In the genomic region with DNA sequence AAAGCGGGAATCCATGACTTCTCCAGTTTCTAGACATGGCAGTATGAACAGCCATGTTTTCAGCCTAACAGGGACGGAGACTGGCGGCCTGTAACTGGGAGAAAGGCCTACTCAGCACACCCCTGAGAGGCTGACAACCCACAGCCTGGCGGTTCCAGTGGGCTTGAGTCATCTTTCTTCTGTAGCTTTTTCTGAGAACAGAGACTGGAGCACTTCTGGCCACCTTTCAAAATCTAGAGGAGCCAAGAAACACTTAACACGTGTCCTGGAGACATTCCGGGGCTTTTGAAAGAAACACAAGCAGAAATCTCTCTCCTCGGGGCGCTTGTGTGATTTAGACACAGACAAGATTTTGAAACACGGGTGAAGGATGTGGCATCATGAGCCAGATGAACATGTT, we compare ENCODE assay signal across 9 mouse cellular contexts.
DNase-seq lines count a peak whose midpoint lies in the region; ATAC-seq lines count a peak whose summit lies in the region.
"Had no signal": no experiment of that assay in that cellular context is flagged by ENCODE, and none has a peak within 500 bp of the region (broad histone marks: within the 10 kb centered on the region; RNA-seq: fewer than 3 reads in every experiment).

No protein-coding gene starts in this region.

- no peak overlapping the region for H3K27ac ChIP-seq in forebrain, embryonic 14.5 days (ENCODE audit: low read depth, low read length)
- H3K27ac ChIP-seq in forebrain, embryonic 15.5 days (replicated peaks) = no peak overlapping the region; the same call in 1 of the 2 replicates
- H3K27ac ChIP-seq in stomach, embryonic 16.5 days (ENCODE audit: low read length) = peak overlapping the region; percentile 69
- H3K27ac ChIP-seq: liver, embryonic 15.5 days had no signal

- intact Hi-C loops in left cerebral cortex, postnatal 25 days (cut with DNase I) = no loop called here

- no peaks in the 10 kb centered on the region for H3K36me3 ChIP-seq in forebrain, embryonic 14.5 days (ENCODE audit: control insufficient read depth, insufficient read depth, low read length)
- no peaks in the 10 kb centered on the region for H3K36me3 ChIP-seq in forebrain, embryonic 15.5 days
- H3K36me3 ChIP-seq in stomach, embryonic 16.5 days (ENCODE audit: control insufficient read depth, insufficient read depth, low read length) = no peaks in the 10 kb centered on the region
- H3K36me3 ChIP-seq: liver, embryonic 15.5 days had no signal

- no peak for ATAC-seq in forebrain, embryonic 14.5 days
- ATAC-seq in forebrain, embryonic 15.5 days (replicated peaks) = no peak
- ATAC-seq in stomach, embryonic 16.5 days (ENCODE audit: insufficient read depth, low FRiP score) = peak; percentile 59; the same call in 1 of the 2 replicates

- H3K4me3 ChIP-seq in forebrain, embryonic 14.5 days (ENCODE audit: low read depth, low read length) = no peak overlapping the region
- no peak overlapping the region for H3K4me3 ChIP-seq in forebrain, embryonic 15.5 days
- H3K4me3 ChIP-seq in stomach, embryonic 16.5 days (replicated peaks; ENCODE audit: low read length) = no peak overlapping the region
- H3K4me3 ChIP-seq: liver, embryonic 15.5 days had no signal

- H3K27me3 ChIP-seq in forebrain, embryonic 14.5 days (replicated peaks; ENCODE audit: control insufficient read depth, insufficient read depth, low read length) = no peaks in the 10 kb centered on the region
- H3K27me3 ChIP-seq in forebrain, embryonic 15.5 days = no peaks in the 10 kb centered on the region
- H3K27me3 ChIP-seq in stomach, embryonic 16.5 days (ENCODE audit: control insufficient read depth, insufficient read depth, low read length) = no peaks in the 10 kb centered on the region
- H3K27me3 ChIP-seq: liver, embryonic 15.5 days had no signal

- peak; percentile 57 for DNase-seq in forebrain, embryonic 14.5 days (ENCODE audit: low spot score)
- DNase-seq in right cerebral cortex, adult 18-20 months = peak; percentile 70
- DNase-seq in right cerebral cortex, postnatal 4 days = no peak
- DNase-seq in left cerebral cortex, postnatal 25 days (ENCODE audit: low spot score in 2 of 2) = peak; percentile 41 to 91
- no peak for DNase-seq in embryo, embryonic 9.5 days (ENCODE audit: extremely low spot score)
- no peak for DNase-seq in adrenal gland, postnatal 25 days

- H3K4me1 ChIP-seq in forebrain, embryonic 14.5 days (ENCODE audit: control insufficient read depth, insufficient read depth, low read length) = no peaks in the 10 kb centered on the region
- peaks cover 5% of the 10 kb centered on the region; the same call in 1 of the 2 replicates for H3K4me1 ChIP-seq in forebrain, embryonic 15.5 days
- peaks cover 4% of the 10 kb centered on the region for H3K4me1 ChIP-seq in stomach, embryonic 16.5 days (ENCODE audit: control insufficient read depth, insufficient read depth, low read length)
- H3K4me1 ChIP-seq: liver, embryonic 15.5 days had no signal

- 78% methylated on average over 9 of the region's 9 CpGs for WGBS in forebrain, embryonic 14.5 days
- WGBS in forebrain, embryonic 15.5 days = 68% methylated on average over 9 of the region's 9 CpGs
- WGBS in stomach, embryonic 16.5 days = 55% methylated on average over 9 of the region's 9 CpGs

- no peak overlapping the region for H3K4me2 ChIP-seq in forebrain, embryonic 14.5 days (ENCODE audit: low read length)
- no peak overlapping the region for H3K4me2 ChIP-seq in forebrain, embryonic 15.5 days (replicated peaks)
- H3K4me2 ChIP-seq in stomach, embryonic 16.5 days (ENCODE audit: low read depth, low read length) = no peak overlapping the region
- H3K4me2 ChIP-seq: liver, embryonic 15.5 days had no signal

- no peaks in the 10 kb centered on the region for H3K9me3 ChIP-seq in forebrain, embryonic 14.5 days (replicated peaks; ENCODE audit: control insufficient read depth, low read length)
- H3K9me3 ChIP-seq in forebrain, embryonic 15.5 days = no peaks in the 10 kb centered on the region
- no peaks in the 10 kb centered on the region for H3K9me3 ChIP-seq in stomach, embryonic 16.5 days (replicated peaks; ENCODE audit: control insufficient read depth, low read length)
- H3K9me3 ChIP-seq: liver, embryonic 15.5 days had no signal

- H3K9ac ChIP-seq in forebrain, embryonic 14.5 days (ENCODE audit: low read length) = no peak overlapping the region
- no peak overlapping the region for H3K9ac ChIP-seq in forebrain, embryonic 15.5 days (replicated peaks)
- no peak overlapping the region for H3K9ac ChIP-seq in stomach, embryonic 16.5 days (ENCODE audit: low read length)
- H3K9ac ChIP-seq: liver, embryonic 15.5 days had no signal

Comparison
In these comparisons a context has a peak if more than half of its experiments do, and no peak if none do; other contexts are left out.
1. DNase-seq: peak in forebrain, embryonic 14.5 days (single experiment), right cerebral cortex, adult 18-20 months (single experiment) and left cerebral cortex, postnatal 25 days (2 of 2); none in right cerebral cortex, postnatal 4 days (single experiment), embryo, embryonic 9.5 days (single experiment) and adrenal gland, postnatal 25 days (single experiment).